Mouse (Mus musculus): ENCODE results near the gene Katnbl1. TPM values are rescaled to one million over a fixed set of nuclear protein-coding genes. Genes with fewer than 3 reads are reported as not detected.
A peak's percentile ranks its signal among the peaks of the same experiment; 100 is the strongest.

Gene Katnbl1
- polyA plus RNA-seq, 1 experiment from 2014 or later, result 37.7 TPM

GRCm38 (mm10) chr2:112454125-112454861 lies 75.3 kb downstream of the Katnbl1 start:
- no peaks in the 10 kb centered on the region for H3K27me3 ChIP-seq (ENCODE audit: insufficient read depth, poor library complexity, severe bottlenecking)
- no peak for DNase-seq (ENCODE audit: low spot score)

GRCm38 (mm10) chr2:112454862-112455564 lies 76.0 kb downstream of the Katnbl1 start, which contains the start of gene Emc7:
Gene Emc7, plus strand, starts transcription at chr2:112454997.
- DNase-seq (ENCODE audit: low spot score), result peak; percentile 96
- Histone ChIP-seq H3K4me3 (peak within 1 kb of the TSS; percentile 90), H3K36me3 (peaks cover 12% of the 10 kb centered on the region), H3K27me3 (ENCODE audit: insufficient read depth, poor library complexity, severe bottlenecking) (no peaks in the 10 kb centered on the region), H3K27ac (peak within 1 kb of the TSS; percentile 91), H3K4me1 (replicated peaks) (peaks cover 15% of the 10 kb centered on the region), H3K9me3 (no peaks in the 10 kb centered on the region; the same call in 1 of the 2 replicates)
- under 1% methylated on average over 49 of the region's 49 CpGs for WGBS

More at GRCm38 (mm10) chr2:112454125-112454861, 75.3 kb downstream of the Katnbl1 start:
- no peaks in the 10 kb centered on the region for H3K9me3 ChIP-seq
- peaks cover 5% of the 10 kb centered on the region for H3K36me3 ChIP-seq
- H3K4me3 ChIP-seq, result peak overlapping the region; percentile 90
- peaks cover 15% of the 10 kb centered on the region for H3K4me1 ChIP-seq (replicated peaks)
- 29% methylated on average over 17 of the region's 17 CpGs for WGBS
- H3K27ac ChIP-seq, result peak overlapping the region; percentile 91

- Histone ChIP-seq H3K4me1 (replicated peaks) (peaks cover 9% of the 10 kb centered on the region), H3K27me3 (ENCODE audit: insufficient read depth, poor library complexity, severe bottlenecking) (no peaks in the 10 kb centered on the region), H3K36me3 (peaks cover 51% of the 10 kb centered on the region), H3K4me3 (no peak overlapping the region), H3K27ac (no peak overlapping the region), H3K9me3 (no peaks in the 10 kb centered on the region; the same call in 1 of the 2 replicates)
- DNase-seq (ENCODE audit: low spot score), result no peak
- 91% methylated on average over 3 of the region's 3 CpGs for WGBS
Observed at GRCm38 (mm10) chr2:112460557-112460956, 81.5 kb downstream of the Katnbl1 start.

Other genes starting within 250 kb of the Katnbl1 start
- not detected in 2 replicates for gene Olfr1316, start 244.2 kb upstream of the Katnbl1 start, polyA plus RNA-seq (2016; fragmentation: Nextera tagmentation; extraction: Ambion mirVana)
- not detected in 2 replicates for gene Olfr1317, start 238.9 kb upstream of the Katnbl1 start, polyA plus RNA-seq (2016; fragmentation: Nextera tagmentation; extraction: Ambion mirVana)
- gene Olfr1318, start 225.0 kb upstream of the Katnbl1 start, polyA plus RNA-seq (2016; fragmentation: Nextera tagmentation; extraction: Ambion mirVana), result not detected in 2 replicates
- gene Lpcat4, start 139.7 kb upstream of the Katnbl1 start, polyA plus RNA-seq (2016; fragmentation: Nextera tagmentation; extraction: Ambion mirVana), result 13.3 and 14.8 TPM in 2 replicates
- gene Nutm1, start 119.9 kb upstream of the Katnbl1 start, polyA plus RNA-seq (2016; fragmentation: Nextera tagmentation; extraction: Ambion mirVana), result not detected in 2 replicates
- 178 and 208 TPM in 2 replicates for gene Nop10, start 117.3 kb upstream of the Katnbl1 start, polyA plus RNA-seq (2016; fragmentation: Nextera tagmentation; extraction: Ambion mirVana)
- gene Slc12a6, start 113.4 kb upstream of the Katnbl1 start, polyA plus RNA-seq (2016; fragmentation: Nextera tagmentation; extraction: Ambion mirVana), result 8.7 and 11.2 TPM in 2 replicates
- not detected in 2 replicates for gene Gm21985, start 112.9 kb upstream of the Katnbl1 start, polyA plus RNA-seq (2016; fragmentation: Nextera tagmentation; extraction: Ambion mirVana)
- gene Emc4, start 11.2 kb upstream of the Katnbl1 start, polyA plus RNA-seq (2016; fragmentation: Nextera tagmentation; extraction: Ambion mirVana), result 119 and 140 TPM in 2 replicates
- gene Emc7, start 75.8 kb downstream of the Katnbl1 start, polyA plus RNA-seq (2016; fragmentation: Nextera tagmentation; extraction: Ambion mirVana), result 12.0 and 12.3 TPM in 2 replicates
- not detected in 2 replicates for gene Chrm5, start 101.6 kb downstream of the Katnbl1 start, polyA plus RNA-seq (2016; fragmentation: Nextera tagmentation; extraction: Ambion mirVana)
- 6.3 and 7.4 TPM in 2 replicates for gene Aven, start 113.8 kb downstream of the Katnbl1 start, polyA plus RNA-seq (2016; fragmentation: Nextera tagmentation; extraction: Ambion mirVana)